Mouse (Mus musculus): ENCODE data around the gene Eqtn. TPM values are rescaled to one million over a fixed set of nuclear protein-coding genes. Genes with fewer than 3 reads are reported as not detected.

The Eqtn gene
- not detected in 2 replicates for polyA plus RNA-seq (2015; fragmentation: Nextera tagmentation; extraction: Ambion mirVana)

DNA sequence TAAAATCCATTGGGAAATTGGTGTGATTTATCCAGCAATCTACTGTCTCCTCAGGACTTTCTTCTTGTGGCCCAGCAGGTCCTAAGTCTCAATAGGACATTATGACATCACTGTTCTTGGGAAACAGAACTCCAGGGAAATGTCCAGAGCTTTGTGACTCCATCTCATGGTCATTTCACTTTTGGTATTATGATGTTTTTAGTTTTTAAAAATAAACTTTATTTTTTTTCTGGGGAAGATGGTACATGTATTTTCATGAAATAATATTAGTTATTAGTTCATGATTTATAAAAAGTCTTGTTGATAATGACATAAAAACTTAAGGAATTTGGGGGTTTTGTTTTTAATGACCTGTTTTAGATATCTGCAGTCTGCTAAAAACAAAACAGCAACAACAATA lies at the start of gene Eqtn:
Eqtn (minus strand) TSS at position 101 of the 400 bp plus-strand sequence.
- H3K4me1 ChIP-seq, result no peaks in the 10 kb centered on the region
- H3K27ac ChIP-seq (replicated peaks), result no peak within 1 kb of the TSS
- H3K36me3 ChIP-seq, result no peaks in the 10 kb centered on the region
- no peak within 1 kb of the TSS for H3K4me3 ChIP-seq (replicated peaks)
- no peaks in the 10 kb centered on the region for H3K9me3 ChIP-seq (replicated peaks)
- ATAC-seq (ENCODE audit: insufficient number of reproducible peaks, low FRiP score, low TSS enrichment, low read depth), result no peak
- H3K4me2 ChIP-seq (replicated peaks), result no peak within 1 kb of the TSS
- no peak within 1 kb of the TSS for H3K9ac ChIP-seq
- H3K27me3 ChIP-seq, result no peaks in the 10 kb centered on the region

DNA sequence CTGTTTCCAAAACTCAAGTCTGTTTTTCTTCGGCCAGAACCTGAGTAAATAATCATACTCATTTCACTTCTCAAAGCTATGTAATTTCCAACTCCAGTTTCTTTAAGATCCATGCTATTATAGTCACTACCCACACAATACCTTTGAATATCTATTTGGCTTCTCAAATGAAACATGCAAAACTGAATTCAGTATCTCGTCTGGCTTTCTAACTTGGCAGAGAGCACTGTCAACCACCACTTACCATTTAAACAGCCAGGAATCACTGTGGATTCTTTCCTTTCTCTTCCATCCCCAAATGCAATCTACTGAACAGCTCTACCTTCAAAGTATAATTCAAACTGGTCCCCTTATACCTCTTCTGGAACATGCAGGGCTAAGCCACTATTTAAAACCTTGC lies 44.7 kb upstream of the Eqtn start:
- Histone ChIP-seq H3K4me3 (replicated peaks) (no peak overlapping the region), H3K27me3 (no peaks in the 10 kb centered on the region), H3K9me3 (replicated peaks) (no peaks in the 10 kb centered on the region), H3K27ac (replicated peaks) (no peak overlapping the region), H3K4me1 (peaks cover 12% of the 10 kb centered on the region), H3K4me2 (replicated peaks) (no peak overlapping the region), H3K9ac (no peak overlapping the region), H3K36me3 (peaks cover 26% of the 10 kb centered on the region)
- WGBS, result 82% methylated on average over 2 of the region's 2 CpGs
- no peak for ATAC-seq (ENCODE audit: insufficient number of reproducible peaks, low FRiP score, low TSS enrichment, low read depth)

DNA sequence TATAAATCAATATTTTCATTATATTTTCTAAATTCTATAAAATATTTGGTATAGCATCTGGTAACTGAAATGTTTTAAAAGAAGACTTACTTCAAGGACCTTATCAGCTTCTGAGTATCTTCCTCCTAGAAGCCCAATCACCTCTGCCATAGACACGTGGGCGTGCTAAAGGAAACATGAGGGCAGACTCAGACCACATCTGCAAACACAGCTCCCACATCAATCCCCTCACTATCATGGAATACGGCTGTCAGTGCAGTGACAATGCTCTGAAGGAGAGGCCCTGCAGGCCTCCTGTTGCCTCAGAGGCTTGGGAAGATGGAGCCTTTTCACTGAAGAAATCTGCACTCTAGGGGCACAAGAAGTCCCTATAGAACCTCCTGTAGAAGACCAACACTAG lies 24.1 kb upstream of the Eqtn start:
- no peak overlapping the region for H3K4me3 ChIP-seq (replicated peaks)
- WGBS, result 78% methylated on average over 3 of the region's 3 CpGs
- no peaks in the 10 kb centered on the region for H3K4me1 ChIP-seq
- ATAC-seq (ENCODE audit: insufficient number of reproducible peaks, low FRiP score, low TSS enrichment, low read depth), result no peak
- H3K36me3 ChIP-seq, result peaks cover 51% of the 10 kb centered on the region
- no peak overlapping the region for H3K9ac ChIP-seq
- no peak overlapping the region for H3K27ac ChIP-seq (replicated peaks)
- H3K27me3 ChIP-seq, result no peaks in the 10 kb centered on the region
- H3K4me2 ChIP-seq (replicated peaks), result no peak overlapping the region
- H3K9me3 ChIP-seq (replicated peaks), result no peaks in the 10 kb centered on the region

DNA sequence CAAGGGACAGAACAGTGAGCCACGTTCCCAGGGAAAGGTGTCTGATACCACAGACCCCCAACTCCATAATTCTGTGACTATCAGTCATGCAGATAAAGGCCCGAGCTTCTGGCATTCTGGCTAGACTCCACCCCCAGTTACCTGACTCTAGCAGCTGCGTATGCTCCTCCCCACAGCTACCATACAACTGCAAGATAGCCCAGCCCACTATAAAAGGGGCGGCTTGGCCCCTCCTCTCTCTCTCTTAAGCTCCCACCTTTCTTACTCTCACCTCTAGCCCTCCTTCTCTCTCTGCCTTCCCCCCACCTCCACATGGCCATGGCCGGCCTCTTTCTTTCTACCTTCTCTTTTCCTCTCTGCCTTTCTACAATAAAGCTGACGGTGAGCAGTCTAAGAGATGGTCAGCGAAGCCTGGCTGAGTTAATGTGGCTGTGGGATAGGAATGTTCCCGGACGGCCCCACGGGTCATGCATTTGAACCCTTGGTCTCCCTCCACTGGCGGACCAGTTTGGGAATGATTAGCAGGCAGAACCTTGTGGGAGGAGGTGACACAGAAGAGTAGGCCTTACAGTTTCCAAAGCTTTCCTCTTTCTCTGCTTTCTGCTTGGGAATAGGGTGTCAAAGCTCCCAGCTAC lies 12.7 kb upstream of the Eqtn start:
- 77% methylated on average over 11 of the region's 11 CpGs for WGBS

DNA sequence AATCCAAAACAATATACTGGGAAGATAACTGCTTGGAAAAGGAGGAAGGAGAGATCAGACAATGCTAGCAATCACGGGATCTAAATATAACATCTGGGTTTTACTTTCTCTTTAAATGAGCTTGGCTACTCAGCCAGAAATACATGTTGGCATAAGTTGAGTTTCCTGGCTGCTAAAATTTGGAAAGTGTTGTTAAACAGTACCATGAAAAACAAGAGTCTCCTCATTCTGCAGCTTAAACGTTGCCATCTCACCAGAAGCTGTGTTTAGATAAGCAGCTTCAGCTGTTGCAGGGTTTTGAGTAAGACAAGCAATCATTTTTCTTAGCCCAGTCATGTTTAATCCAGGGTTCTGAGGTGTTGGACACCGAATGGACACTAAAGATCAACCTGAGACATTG lies 26.9 kb downstream of the Eqtn start:
- Histone ChIP-seq H3K9me3 (replicated peaks) (no peaks in the 10 kb centered on the region), H3K36me3 (no peaks in the 10 kb centered on the region), H3K27me3 (no peaks in the 10 kb centered on the region), H3K27ac (replicated peaks) (no peak overlapping the region), H3K4me2 (replicated peaks) (no peak overlapping the region), H3K9ac (no peak overlapping the region), H3K4me1 (no peaks in the 10 kb centered on the region), H3K4me3 (replicated peaks) (no peak overlapping the region)
- ATAC-seq (ENCODE audit: insufficient number of reproducible peaks, low FRiP score, low TSS enrichment, low read depth), result no peak
- 54% methylated on average over 3 of the region's 3 CpGs for WGBS

More for the DNA sequence above, 12.7 kb upstream of the Eqtn start:
- Histone ChIP-seq H3K9ac (no peak overlapping the region), H3K9me3 (replicated peaks) (no peaks in the 10 kb centered on the region), H3K4me2 (replicated peaks) (no peak overlapping the region), H3K36me3 (peaks cover 41% of the 10 kb centered on the region), H3K4me3 (replicated peaks) (no peak overlapping the region), H3K4me1 (no peaks in the 10 kb centered on the region), H3K27me3 (no peaks in the 10 kb centered on the region), H3K27ac (replicated peaks) (no peak overlapping the region)
- ATAC-seq (ENCODE audit: insufficient number of reproducible peaks, low FRiP score, low TSS enrichment, low read depth), result no peak

DNA sequence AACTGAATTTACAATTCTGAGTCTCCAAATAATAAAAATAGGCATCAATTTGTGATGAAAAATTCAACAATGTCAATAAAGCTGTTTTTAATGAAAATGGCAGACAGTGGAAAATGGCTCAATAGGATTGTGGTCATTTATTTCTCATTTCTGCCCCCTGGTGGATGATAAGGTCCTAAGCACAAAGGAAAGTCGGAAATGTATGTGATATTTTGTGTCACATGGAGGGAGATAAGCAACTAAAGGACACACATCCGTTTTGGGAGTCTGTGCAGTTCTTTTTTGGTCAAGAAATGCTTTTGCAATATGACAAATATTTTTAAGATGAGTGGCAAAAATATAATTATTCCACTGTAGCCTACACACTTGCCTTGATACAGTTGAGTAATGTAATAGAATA lies 27.9 kb downstream of the Eqtn start:
- 23% methylated on average over 2 of the region's 2 CpGs for WGBS

More for the DNA sequence above, 27.9 kb downstream of the Eqtn start:
- Histone ChIP-seq H3K4me3 (replicated peaks) (no peak overlapping the region), H3K4me1 (no peaks in the 10 kb centered on the region), H3K9ac (no peak overlapping the region), H3K27ac (replicated peaks) (no peak overlapping the region), H3K27me3 (no peaks in the 10 kb centered on the region), H3K4me2 (replicated peaks) (no peak overlapping the region), H3K36me3 (no peaks in the 10 kb centered on the region), H3K9me3 (replicated peaks) (no peaks in the 10 kb centered on the region)
- ATAC-seq (ENCODE audit: insufficient number of reproducible peaks, low FRiP score, low TSS enrichment, low read depth), result no peak

Other genes starting within 250 kb of the Eqtn start
- 13.1 and 14.8 TPM in 2 replicates for gene Tek, start 189.6 kb downstream of the Eqtn start, polyA plus RNA-seq (2015; fragmentation: Nextera tagmentation; extraction: Ambion mirVana)
- gene Mysm1, start 50.3 kb upstream of the Eqtn start, polyA plus RNA-seq (2015; fragmentation: Nextera tagmentation; extraction: Ambion mirVana), result 25.5 and 28.6 TPM in 2 replicates
- 92.4 and 105 TPM in 2 replicates for gene Jun, start 123.4 kb upstream of the Eqtn start, polyA plus RNA-seq (2015; fragmentation: Nextera tagmentation; extraction: Ambion mirVana)

All from embryonic facial prominence, embryonic 15.5 days (tissue).